Mouse (Mus musculus): ENCODE data around the gene Shisa9.

Gene Shisa9

GRCm38 (mm10) chr16:12072573-12072972 is 88.7 kb downstream of the Shisa9 start:
- DNase-seq (ENCODE audit: low spot score): no peak

- DNase-seq (ENCODE audit: low spot score): no peak
These were observed 92.4 kb downstream of the Shisa9 start for GRCm38 (mm10) chr16:12076270-12076669.

GRCm38 (mm10) chr16:12076700-12077099 is 92.8 kb downstream of the Shisa9 start:
- DNase-seq (ENCODE audit: low spot score): no peak

GRCm38 (mm10) chr16:12083082-12083481 is 99.2 kb downstream of the Shisa9 start:
- no peak for DNase-seq (ENCODE audit: low spot score)

- DNase-seq (ENCODE audit: low spot score): no peak
These were observed 106.8 kb downstream of the Shisa9 start for GRCm38 (mm10) chr16:12090604-12091235.

GRCm38 (mm10) chr16:12093253-12093652 is 109.3 kb downstream of the Shisa9 start:
- no peak for DNase-seq (ENCODE audit: low spot score)

GRCm38 (mm10) chr16:12094784-12095315 is 110.9 kb downstream of the Shisa9 start:
- no peak for DNase-seq (ENCODE audit: low spot score)

- no peak for DNase-seq (ENCODE audit: low spot score)
These were observed 111.5 kb downstream of the Shisa9 start for GRCm38 (mm10) chr16:12095365-12095764.

GRCm38 (mm10) chr16:12108436-12108835 is 124.5 kb downstream of the Shisa9 start:
- no peak for DNase-seq (ENCODE audit: low spot score)

- no peak for DNase-seq (ENCODE audit: low spot score)
These were observed 127.0 kb downstream of the Shisa9 start for GRCm38 (mm10) chr16:12110851-12111437.

GRCm38 (mm10) chr16:12114396-12114795 is 130.5 kb downstream of the Shisa9 start:
- DNase-seq (ENCODE audit: low spot score): no peak

- no peak for DNase-seq (ENCODE audit: low spot score)
These were observed 131.3 kb downstream of the Shisa9 start for GRCm38 (mm10) chr16:12115040-12115856.

- DNase-seq (ENCODE audit: low spot score): no peak
These were observed 133.0 kb downstream of the Shisa9 start for GRCm38 (mm10) chr16:12116926-12117325.

- no peak for DNase-seq (ENCODE audit: low spot score)
These were observed 135.6 kb downstream of the Shisa9 start for GRCm38 (mm10) chr16:12119463-12119862.

- no peak for DNase-seq (ENCODE audit: low spot score)
These were observed 145.9 kb downstream of the Shisa9 start for GRCm38 (mm10) chr16:12129782-12130181.

GRCm38 (mm10) chr16:12146666-12147065 is 162.8 kb downstream of the Shisa9 start:
- DNase-seq (ENCODE audit: low spot score): no peak

- no peak for DNase-seq (ENCODE audit: low spot score)
These were observed 168.1 kb downstream of the Shisa9 start for GRCm38 (mm10) chr16:12151986-12152385.

GRCm38 (mm10) chr16:12154476-12154875 is 170.6 kb downstream of the Shisa9 start:
- no peak for DNase-seq (ENCODE audit: low spot score)

- no peak for DNase-seq (ENCODE audit: low spot score)
These were observed 189.6 kb downstream of the Shisa9 start for GRCm38 (mm10) chr16:12173482-12174041.

- DNase-seq (ENCODE audit: low spot score): no peak
These were observed 194.1 kb downstream of the Shisa9 start for GRCm38 (mm10) chr16:12178031-12178430.

- no peak for DNase-seq (ENCODE audit: low spot score)
These were observed 205.8 kb downstream of the Shisa9 start for GRCm38 (mm10) chr16:12189739-12190138.

- no peak for DNase-seq (ENCODE audit: low spot score)
These were observed 212.9 kb downstream of the Shisa9 start for GRCm38 (mm10) chr16:12196841-12197240.
